Mouse (Mus musculus): ENCODE data around the gene Ltb4r1.

Gene Ltb4r1

DNA sequence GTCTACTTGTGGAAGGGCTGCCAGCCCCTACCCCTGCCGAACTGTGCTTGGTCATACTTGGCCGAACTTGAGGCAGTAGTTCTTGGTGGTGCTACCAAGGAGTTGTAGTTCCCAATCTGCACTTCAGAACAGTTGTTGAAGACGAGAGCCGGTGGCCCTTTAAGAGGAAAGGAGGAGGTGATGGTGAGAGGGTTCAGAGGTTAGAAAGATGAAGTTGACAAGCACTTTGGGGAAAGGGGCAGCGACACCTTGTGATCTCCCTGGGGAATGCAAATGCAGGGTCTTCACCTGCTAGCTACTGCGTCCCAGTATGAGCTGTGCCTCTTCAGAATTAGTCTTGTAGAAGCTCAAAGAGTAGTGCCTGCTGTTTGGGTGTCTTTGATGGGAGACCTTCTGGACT, 19.4 kb downstream of the Ltb4r1 start:
- peak; percentile 50 for DNase-seq (ENCODE audit: low spot score)

DNA sequence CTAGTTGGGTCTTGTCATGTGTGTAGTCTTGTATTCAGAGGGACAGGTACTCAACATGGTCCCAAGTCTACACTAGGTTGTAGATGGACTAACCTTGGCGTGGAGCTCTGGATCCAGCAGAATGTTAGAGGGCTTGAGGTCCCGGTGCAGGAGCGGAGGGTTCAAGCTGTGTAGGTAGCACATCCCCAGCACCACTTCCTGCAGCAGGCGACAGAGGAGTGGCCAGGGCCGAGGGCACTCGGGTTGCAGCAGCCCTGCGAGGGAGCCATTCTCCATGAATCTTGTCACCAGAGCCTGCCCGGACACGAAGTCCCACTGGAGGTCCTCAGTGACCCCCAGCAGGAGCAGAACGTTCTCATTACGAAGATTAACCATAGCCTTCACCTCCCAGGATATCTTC, 22.0 kb downstream of the Ltb4r1 start:
- no peak for DNase-seq (ENCODE audit: low spot score)

DNA sequence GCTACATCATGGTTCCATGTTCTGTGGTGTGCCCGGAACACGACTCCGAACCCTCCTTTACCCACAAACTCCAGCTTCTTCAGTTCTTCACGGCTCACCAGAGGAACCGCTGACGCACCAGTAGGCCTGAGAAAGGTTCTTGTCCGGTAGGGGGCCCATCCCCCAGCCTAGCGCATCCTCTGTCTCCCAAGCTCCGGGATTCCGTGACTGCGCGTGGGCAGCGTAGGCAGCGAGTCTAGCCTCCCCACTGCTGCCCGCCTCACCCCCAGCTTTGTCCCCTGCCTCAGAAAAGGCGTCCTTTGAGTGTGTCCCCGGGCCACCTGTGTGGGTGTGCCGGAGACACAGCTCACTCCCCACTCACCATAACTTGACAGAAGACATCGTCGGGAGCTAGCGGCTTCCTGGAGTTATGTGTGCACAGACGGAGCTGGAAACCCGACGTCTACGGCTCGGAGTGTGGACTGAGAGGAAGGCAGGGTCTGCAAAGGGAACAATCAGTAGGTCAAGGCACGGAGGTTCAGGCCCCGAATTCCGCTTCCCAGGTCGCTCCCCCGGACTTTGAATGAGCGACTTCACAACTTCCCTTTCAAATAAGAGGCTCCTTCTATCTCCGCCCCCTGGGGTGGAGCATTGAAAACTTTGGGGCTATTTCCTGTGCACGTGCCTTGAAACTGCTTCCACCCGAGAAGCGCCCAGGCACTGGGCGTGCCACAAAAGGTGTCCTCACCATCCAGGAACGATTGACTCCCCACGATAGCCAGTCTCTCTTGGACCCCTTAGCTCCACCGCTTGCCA, 22.7 kb downstream of the Ltb4r1 start, which contains the start of gene Ripk3:
Gene Ripk3 (minus strand): TSS at position 610 of the 795 bp plus-strand sequence.
- peak; percentile 36 for DNase-seq (ENCODE audit: low spot score)

DNA sequence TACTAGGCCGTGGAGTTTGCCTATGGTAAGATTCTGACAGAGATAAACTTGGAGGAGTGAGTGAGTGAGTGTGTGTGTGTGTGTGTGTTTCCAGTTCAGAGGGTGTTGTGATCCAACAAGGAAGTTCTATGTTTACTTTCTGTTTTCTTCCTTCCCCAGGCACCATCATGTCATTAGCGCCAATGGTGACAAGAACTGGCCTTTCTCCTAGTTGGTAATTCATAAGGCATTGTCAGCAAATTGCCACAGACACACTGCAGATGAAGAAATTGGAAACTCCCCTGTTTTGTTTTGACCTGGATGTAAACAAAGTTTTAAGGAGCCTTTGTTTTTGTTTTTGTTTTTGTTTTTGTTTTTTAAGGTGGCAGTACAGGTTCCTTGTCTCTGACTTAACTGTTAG, 27.7 kb downstream of the Ltb4r1 start:
- no peak for DNase-seq (ENCODE audit: low spot score)

DNA sequence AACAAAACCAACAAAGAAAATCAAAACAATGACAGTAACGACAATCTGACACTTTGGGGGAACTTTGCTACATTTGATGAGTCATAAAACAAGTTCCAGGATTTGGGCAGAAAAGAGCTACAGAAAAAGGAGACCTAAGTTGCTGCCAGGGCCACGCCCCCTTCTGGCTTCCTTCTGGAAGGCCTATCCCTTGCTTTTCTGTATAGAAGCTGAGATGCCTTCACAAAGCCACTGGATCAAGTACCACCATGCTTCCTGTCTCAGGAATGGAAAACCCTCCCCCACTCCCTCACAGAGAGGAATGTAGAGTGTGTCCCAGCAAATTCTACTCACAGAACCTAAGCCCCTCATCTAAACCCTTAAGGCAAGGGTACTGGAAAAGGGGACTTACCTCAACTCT, 28.2 kb downstream of the Ltb4r1 start:
- no peak for DNase-seq (ENCODE audit: low spot score)

DNA sequence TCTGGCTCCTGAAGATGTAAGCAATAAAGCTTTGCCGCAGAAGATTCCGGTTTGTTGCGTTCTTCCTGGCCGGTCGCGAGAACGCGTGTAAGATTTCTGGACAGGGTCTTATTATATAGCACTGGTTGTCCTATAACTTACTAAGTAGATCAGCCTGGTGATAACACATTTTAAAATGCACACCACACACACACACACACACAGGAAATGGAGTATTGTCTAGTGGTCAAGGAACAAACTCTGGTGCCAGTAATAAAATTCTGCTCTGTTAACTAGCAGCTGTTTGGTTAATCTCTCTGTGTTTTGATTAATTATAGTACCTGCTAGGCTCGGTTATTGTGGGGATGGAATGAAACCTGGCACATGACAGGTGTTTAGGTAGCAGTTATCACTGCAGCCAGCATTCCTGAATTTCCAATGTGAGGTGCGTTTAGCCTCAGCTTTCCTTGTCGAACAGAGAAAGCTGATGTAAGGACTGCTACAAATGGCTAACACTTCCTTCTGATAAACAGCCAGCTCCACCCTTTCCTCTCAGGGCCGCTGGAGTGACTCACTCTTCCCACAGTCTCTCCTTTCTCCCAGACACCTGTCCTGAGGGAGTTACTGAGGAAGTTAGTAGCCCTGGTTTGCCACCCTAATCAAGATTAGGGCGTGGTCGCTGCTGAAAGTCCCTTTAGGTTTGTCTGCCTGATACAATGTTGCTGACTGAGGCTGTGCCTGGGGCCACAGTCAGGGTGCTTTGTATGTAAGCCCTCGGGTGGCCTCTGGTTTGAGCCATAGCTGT, 29.8 kb downstream of the Ltb4r1 start:
- no peak for DNase-seq (ENCODE audit: low spot score)

DNA sequence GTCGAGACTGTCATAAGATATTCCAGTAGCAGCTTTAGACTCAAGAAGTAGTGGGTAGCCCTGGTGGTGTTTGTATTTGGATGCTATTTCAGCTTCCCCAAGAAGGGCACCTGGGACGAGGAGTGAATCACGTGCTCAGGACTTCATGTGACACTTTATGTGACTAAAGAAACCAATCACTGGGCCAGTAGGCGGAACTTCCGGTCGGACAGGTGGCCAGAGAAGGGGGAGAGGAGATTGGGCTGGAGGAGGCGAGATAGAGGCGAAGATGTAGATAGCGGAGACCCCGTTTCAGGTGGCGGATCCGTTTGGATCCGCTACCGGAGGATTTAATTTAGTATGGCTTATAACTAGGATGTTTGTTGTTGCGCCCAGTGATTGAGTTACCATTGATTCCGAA, 49.1 kb downstream of the Ltb4r1 start:
- peak; percentile 49 for DNase-seq (ENCODE audit: low spot score)

DNA sequence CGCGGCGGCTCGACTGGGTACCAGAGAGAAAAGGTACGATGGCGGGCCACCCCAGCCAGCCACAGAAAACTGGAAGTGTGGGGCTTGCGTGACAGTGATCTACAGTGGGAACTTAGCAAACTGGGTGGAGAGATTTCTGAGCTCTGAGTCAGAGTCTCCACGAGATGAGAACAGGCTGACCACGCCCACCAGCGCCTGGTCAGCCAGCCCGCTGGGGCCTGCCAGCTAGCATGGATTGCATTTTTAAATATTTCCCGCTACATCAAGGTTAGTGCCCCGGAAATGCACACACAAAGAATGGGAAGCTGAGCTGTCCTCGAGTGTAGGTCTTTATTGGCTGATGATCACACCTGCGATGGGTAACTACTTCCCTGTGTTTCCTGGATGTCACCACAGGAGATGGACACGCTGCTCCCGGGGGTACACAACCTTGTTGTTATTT, 49.6 kb downstream of the Ltb4r1 start:
- DNase-seq (ENCODE audit: low spot score) = peak; percentile 42

Data from yolk sac, embryonic 10.5 days (tissue).